Mouse (Mus musculus) retina, embryonic 14.5 days (tissue): ENCODE measurements around the gene 2410004B18Rik.

Source experiments
- DNase-seq: peaks from one replicate; pipeline ENCODE4 v3.0.0-alpha.2; 2015; ENCODE audit warnings: low spot score

The 2410004B18Rik gene

GRCm38 (mm10) chr3:145929525-145930400, 8.1 kb upstream of the 2410004B18Rik start:
- no peak for DNase-seq

DNA sequence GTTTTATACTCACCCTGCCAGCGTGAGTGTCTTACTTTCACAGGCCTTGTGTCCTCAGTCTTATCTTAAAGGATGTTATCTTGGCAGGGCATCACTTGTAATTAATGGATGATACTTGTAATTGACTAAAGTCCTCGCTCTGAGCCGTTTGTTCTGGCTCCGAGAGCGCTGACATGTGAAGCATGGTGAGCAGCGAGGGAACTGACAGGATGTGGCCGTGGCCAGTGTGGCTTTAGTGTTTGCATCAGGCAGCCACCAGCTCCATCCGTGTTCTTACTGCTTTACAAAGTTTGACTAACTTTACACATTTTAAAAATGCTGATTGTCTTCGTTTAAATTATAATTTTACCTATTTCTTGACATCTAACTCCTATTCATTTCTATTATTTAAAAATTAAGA, 4.0 kb upstream of the 2410004B18Rik start:
- DNase-seq = no peak

DNA sequence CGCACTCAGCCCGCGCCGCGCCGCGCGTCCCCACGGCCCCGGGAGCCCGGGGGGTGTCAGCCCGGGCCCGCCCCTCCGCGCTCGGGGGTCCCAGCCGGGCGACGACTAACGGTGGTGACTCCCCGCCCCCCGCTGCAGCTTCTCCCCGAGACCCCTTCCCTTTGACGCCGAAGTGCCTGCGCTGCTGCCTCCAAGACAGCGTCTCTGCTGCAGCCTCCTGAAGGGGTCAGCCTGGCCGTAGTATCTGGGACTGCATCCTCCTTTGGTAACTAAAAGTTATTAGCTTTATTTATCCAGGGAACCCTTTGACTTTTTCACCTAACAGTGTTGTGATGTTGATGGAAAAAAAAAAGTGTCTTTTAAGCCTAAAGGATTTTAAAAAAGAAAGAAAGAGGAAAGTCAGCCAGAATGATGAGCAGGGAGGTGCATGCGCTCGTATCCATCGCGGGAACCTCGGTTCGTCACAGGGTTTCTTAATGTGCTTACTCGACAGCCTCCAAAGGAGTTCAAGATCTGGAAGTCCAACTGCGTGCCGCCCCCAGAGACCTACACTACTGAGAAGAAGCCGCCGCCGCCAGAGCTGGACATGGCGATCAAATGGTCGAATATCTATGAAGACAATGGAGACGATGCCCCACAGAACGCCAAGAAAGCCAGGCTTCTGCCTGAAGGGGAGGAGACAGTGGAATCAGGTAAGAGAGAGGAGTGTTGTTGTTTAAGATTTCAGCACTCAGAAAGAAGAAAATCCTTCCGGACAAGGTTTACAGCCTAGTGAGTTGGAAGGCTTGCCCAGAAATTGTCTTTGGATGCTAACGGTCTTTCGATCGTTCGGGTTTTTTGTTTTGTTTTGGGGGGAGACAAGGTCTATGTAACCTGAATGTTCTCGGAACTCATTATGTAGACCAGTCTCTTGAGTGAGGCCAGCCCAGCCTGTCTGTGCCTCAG, 863 bp downstream of the 2410004B18Rik start:
- DNase-seq = peak; percentile 47

DNA sequence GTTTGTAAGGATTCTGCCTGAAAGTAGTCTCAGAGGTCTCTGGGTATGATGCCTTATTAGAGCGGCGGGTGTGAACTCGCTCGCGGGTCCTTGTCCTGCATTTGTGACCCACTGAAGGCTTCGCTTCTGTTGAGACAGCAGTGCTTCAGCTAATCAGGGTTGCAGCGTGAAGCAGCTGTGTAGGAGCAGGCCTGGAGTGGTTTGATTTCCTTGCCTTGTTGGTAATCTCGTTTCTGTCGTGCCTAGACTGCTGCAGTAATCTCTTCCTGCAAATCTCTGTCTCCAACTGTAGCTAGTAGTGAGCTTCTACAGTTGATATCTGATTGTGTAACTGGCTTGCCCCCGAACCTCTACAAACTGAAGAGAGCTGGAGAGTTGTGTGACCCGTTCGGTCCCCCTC, 1.6 kb downstream of the 2410004B18Rik start:
- DNase-seq = no peak

- no peak for DNase-seq
Observed at GRCm38 (mm10) chr3:145939971-145940370, 2.2 kb downstream of the 2410004B18Rik start.

GRCm38 (mm10) chr3:145941971-145942370, 4.2 kb downstream of the 2410004B18Rik start:
- peak; percentile 85 for DNase-seq

GRCm38 (mm10) chr3:145944348-145944747, 6.5 kb downstream of the 2410004B18Rik start:
- DNase-seq = no peak

GRCm38 (mm10) chr3:145945904-145946303, 8.1 kb downstream of the 2410004B18Rik start:
- no peak for DNase-seq

GRCm38 (mm10) chr3:145946654-145947053, 8.8 kb downstream of the 2410004B18Rik start:
- no peak for DNase-seq

- peak; percentile 66 for DNase-seq
Observed at GRCm38 (mm10) chr3:145947539-145948204, 9.9 kb downstream of the 2410004B18Rik start.

- DNase-seq = peak; percentile 78
Observed at GRCm38 (mm10) chr3:145950034-145950814, 12.4 kb downstream of the 2410004B18Rik start.

DNA sequence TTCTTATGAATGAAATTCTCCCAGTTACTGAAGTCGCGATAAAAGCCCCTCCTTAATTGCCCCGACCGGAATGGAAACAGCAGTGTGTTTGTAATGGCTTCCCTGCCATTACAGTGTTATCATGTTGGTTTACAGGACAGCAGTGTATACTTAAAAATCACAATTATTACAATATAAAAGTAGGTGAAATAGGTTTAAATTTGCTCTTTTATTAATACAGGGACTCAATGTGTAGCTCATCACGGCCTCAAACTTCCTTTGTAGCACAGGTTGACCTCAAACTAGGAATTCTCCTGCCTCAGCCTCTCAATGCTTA, 13.0 kb downstream of the 2410004B18Rik start:
- DNase-seq = no peak

DNA sequence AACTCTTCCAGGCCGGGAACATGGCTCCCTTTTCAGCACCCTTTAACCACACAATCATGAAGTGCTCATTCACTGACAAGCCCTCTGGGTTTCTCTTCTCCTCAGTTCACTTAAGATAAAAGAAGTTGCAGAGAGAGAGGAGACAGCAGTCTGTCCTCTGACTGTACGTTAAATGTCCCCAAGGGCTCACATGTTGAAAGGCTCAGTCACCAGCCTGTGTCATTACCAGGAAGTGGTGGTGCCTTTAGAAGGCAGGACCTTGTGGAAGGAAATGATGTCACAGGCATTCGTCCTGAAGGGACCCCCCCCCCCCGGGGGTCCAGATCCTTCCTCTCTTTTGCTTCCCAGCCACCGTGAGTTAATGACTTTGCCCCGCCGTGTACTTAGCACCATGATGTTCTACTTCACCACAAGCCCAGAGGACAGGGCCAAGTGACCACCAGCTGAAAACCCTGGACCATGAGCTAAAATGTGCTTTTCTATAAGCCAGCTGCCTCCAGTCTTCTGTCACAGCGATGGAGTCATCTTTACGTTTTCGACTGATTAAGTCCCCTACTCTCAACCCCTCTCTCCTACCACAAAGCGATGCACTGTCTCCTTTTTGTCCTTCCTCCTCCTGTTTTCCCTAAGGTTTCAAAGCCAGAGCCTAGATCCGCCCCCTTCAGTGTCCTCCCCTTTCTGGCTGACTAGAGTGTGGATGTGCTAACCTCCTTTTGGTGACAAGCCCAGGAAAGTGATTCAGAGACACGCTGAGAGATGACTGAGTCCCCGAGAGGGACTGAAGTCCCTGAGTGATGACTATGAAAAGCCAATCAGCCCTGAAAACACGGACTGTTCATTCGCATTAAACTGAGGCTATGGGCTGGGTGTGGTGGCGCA, 13.7 kb downstream of the 2410004B18Rik start:
- no peak for DNase-seq

- no peak for DNase-seq
Observed at GRCm38 (mm10) chr3:145952945-145953344, 15.1 kb downstream of the 2410004B18Rik start.

- DNase-seq = no peak
Observed at GRCm38 (mm10) chr3:145953411-145953810, 15.6 kb downstream of the 2410004B18Rik start.

GRCm38 (mm10) chr3:145959824-145960223, 22.0 kb downstream of the 2410004B18Rik start:
- no peak for DNase-seq

- DNase-seq = no peak
Observed at GRCm38 (mm10) chr3:145962411-145962810, 24.6 kb downstream of the 2410004B18Rik start.

DNA sequence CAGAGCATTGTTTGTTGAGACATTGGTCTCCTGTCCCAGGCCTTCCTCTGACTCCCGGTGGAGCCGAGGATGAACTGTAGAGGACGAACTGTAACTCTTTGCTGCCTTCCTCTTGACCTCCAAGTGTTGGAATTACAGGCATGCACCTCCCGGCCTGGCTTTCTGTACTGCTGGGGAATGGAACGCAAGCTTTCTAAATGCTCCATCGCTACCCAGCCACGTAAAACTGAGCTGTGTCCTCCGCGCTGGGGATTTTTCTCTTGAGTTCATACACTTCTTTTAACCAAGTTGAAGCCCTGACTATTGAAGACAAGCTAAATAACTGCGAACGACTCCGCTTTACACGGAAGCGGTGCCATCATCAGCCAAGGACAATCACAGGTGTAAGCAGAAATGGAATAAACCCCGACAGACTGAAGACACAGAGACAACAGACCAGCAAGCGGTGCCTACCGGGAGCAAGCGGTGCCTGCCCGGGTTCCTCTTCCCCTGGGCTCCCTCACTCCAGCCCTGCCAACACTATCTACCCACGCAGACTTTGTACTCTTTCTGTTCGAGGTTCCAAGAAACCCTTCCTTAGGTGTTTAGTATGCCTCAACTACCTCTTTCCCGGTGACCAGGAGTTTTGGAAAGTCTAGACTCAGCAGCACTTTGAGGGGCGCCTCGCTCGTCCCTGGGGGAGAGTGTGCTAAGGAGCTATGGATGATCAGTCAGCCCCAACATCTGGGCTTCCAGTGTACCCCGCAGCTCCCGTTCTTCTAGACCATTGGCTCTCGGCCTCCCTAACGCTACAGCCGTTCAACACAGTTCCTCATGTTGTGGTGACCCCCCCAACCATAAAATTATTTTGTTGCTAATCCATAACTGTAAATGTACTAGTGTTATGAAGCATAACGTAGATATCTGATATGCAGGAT, 25.5 kb downstream of the 2410004B18Rik start:
- no peak for DNase-seq

DNA sequence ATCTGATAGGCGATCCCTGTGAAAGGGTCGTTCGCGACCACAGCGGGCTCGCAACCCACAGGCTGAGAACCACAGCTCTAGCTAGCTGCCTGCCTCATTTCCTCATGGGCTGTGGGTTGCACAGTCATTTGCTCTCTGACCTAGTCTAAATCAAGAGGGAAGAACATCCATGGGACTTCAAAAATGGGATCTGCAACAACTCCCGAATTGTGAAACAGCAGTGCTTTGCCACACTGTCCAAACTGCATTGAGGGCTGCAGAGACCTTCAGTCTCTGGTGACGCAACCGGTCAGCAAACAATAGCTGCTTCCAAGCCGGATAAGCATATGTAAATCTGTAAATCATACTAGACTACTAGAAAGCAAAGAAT, 26.2 kb downstream of the 2410004B18Rik start:
- peak; percentile 39 for DNase-seq
